Mouse (Mus musculus): Measurements from ENCODE around the gene Gja8.

Gja8 gene

GRCm38 (mm10) chr3:96879536-96879935, 46.3 kb downstream of the Gja8 start:
- no peak for DNase-seq (ENCODE audit: low read depth)

- no peak for DNase-seq (ENCODE audit: low read depth)
Measured at GRCm38 (mm10) chr3:96874808-96875571, 50.8 kb downstream of the Gja8 start.

- DNase-seq (ENCODE audit: low read depth), result no peak
Measured at GRCm38 (mm10) chr3:96872501-96872900, 53.3 kb downstream of the Gja8 start.

- DNase-seq (ENCODE audit: low read depth), result no peak
Measured at GRCm38 (mm10) chr3:96871070-96871469, 54.8 kb downstream of the Gja8 start.

GRCm38 (mm10) chr3:96870270-96870669, 55.5 kb downstream of the Gja8 start:
- DNase-seq (ENCODE audit: low read depth), result no peak

GRCm38 (mm10) chr3:96869091-96869490, 56.7 kb downstream of the Gja8 start:
- DNase-seq (ENCODE audit: low read depth), result no peak

- no peak for DNase-seq (ENCODE audit: low read depth)
Measured at GRCm38 (mm10) chr3:96868566-96868965, 57.3 kb downstream of the Gja8 start.

GRCm38 (mm10) chr3:96867863-96868262, 58.0 kb downstream of the Gja8 start:
- DNase-seq (ENCODE audit: low read depth), result no peak

Data from NIH3T3 (cell line).